Comparison of ENCODE assay signal across 8 mouse cellular contexts in genomic region chr16:91868943-91869911, GRCm38 (mm10).
A peak's percentile ranks its signal among the peaks of the same experiment; 100 is the strongest.
DNase-seq lines count a peak whose midpoint lies in the region; ATAC-seq and TF ChIP-seq lines count a peak whose summit lies in the region.

No protein-coding gene starts in this region.

- H3K36me3 ChIP-seq in kidney, postnatal 0 days (ENCODE audit: insufficient read depth, low read length): peaks cover 26% of the 10 kb centered on the region
- H3K36me3 ChIP-seq in kidney, embryonic 14.5 days (ENCODE audit: control insufficient read depth, insufficient read depth, low read length): peaks cover 39% of the 10 kb centered on the region
- H3K36me3 ChIP-seq in MEL (ENCODE audit: control insufficient read depth in 1 of 2, insufficient read depth in 2 of 2, low read length in 2 of 2): peaks cover 0 to 25% of the 10 kb centered on the region in 2 experiments; a peak in 2 of 4 replicates
- H3K36me3 ChIP-seq in intestine, embryonic 15.5 days: no peaks in the 10 kb centered on the region

- peak; percentile 48 to 64; a peak in 2 of 4 replicates for TF ChIP-seq EP300 in MEL (IDR thresholded peaks at IDR 0.05; ENCODE audit: low read depth in 1 of 2, low read length in 2 of 2)

- H3K9me3 ChIP-seq in kidney, postnatal 0 days (replicated peaks; ENCODE audit: low read length): no peaks in the 10 kb centered on the region
- no peaks in the 10 kb centered on the region for H3K9me3 ChIP-seq in kidney, embryonic 14.5 days (ENCODE audit: control insufficient read depth, low read length)
- H3K9me3 ChIP-seq in MEL (replicated peaks; ENCODE audit: insufficient read depth, low read length): no peaks in the 10 kb centered on the region
- no peaks in the 10 kb centered on the region for H3K9me3 ChIP-seq in intestine, embryonic 15.5 days

- peak; percentile 3 to 58; a peak in 1 of 4 replicates for TF ChIP-seq POLR2A in MEL (IDR thresholded peaks at IDR 0.05; ENCODE audit: control insufficient read depth in 1 of 2, insufficient read depth in 1 of 2, low read depth in 1 of 2, low read length in 2 of 2, poor library complexity in 1 of 2)

- H3K4me1 ChIP-seq in kidney, postnatal 0 days (replicated peaks; ENCODE audit: insufficient read depth, low read length): no peaks in the 10 kb centered on the region
- H3K4me1 ChIP-seq in kidney, embryonic 14.5 days (ENCODE audit: control insufficient read depth, insufficient read depth, low read length): no peaks in the 10 kb centered on the region
- peaks cover 18 to 39% of the 10 kb centered on the region in 2 experiments for H3K4me1 ChIP-seq in MEL (ENCODE audit: control insufficient read depth in 1 of 2, insufficient read depth in 2 of 2, low read length in 2 of 2)
- H3K4me1 ChIP-seq in intestine, embryonic 15.5 days (replicated peaks): peaks cover 4% of the 10 kb centered on the region; the same call in 1 of the 2 replicates

- H3K4me3 ChIP-seq in kidney, postnatal 0 days (replicated peaks; ENCODE audit: low read depth, low read length): no peak overlapping the region
- no peak overlapping the region for H3K4me3 ChIP-seq in kidney, embryonic 14.5 days (ENCODE audit: low read length)
- H3K4me3 ChIP-seq in MEL (ENCODE audit: control insufficient read depth in 1 of 2, insufficient read depth in 1 of 2, low read depth in 2 of 2, low read length in 2 of 2): peak overlapping the region; percentile 63 to 73
- H3K4me3 ChIP-seq in intestine, embryonic 15.5 days (replicated peaks): no peak overlapping the region

- H3K27ac ChIP-seq in kidney, postnatal 0 days: no peak overlapping the region
- H3K27ac ChIP-seq in kidney, embryonic 14.5 days (ENCODE audit: low read depth, low read length): no peak overlapping the region
- peak overlapping the region; percentile 98 for H3K27ac ChIP-seq in MEL (ENCODE audit: control insufficient read depth, low read depth, low read length)
- no peak overlapping the region for H3K27ac ChIP-seq in intestine, embryonic 15.5 days

- no peak for TF ChIP-seq RAD21 in MEL (IDR thresholded peaks at IDR 0.05; ENCODE audit: low read depth, low read length)

- H3K79me2 ChIP-seq in MEL (ENCODE audit: control insufficient read depth, insufficient read depth, low read length, poor library complexity): peaks cover 4% of the 10 kb centered on the region; the same call in 1 of the 2 replicates

- H3K9ac ChIP-seq in kidney, postnatal 0 days (ENCODE audit: low read depth, low read length): no peak overlapping the region
- no peak overlapping the region for H3K9ac ChIP-seq in kidney, embryonic 14.5 days (ENCODE audit: low read depth, low read length)
- H3K9ac ChIP-seq in MEL (ENCODE audit: control insufficient read depth, low read depth, low read length, poor library complexity, severe bottlenecking): peak overlapping the region; percentile 74
- H3K9ac ChIP-seq in intestine, embryonic 15.5 days: no peak overlapping the region

- no peak for ATAC-seq in kidney, postnatal 0 days (replicated peaks; ENCODE audit: low FRiP score, low read depth)
- no peak for ATAC-seq in kidney, embryonic 14.5 days (ENCODE audit: low FRiP score, low TSS enrichment)
- peak; percentile 88 for ATAC-seq in neutrophil, adult 5-6 weeks (ENCODE audit: extremely low read depth, insufficient number of reproducible peaks, low FRiP score, poor library complexity, severe bottlenecking)
- ATAC-seq in intestine, embryonic 15.5 days: no peak

- TF ChIP-seq CTCF in kidney, postnatal 0 days (IDR thresholded peaks at IDR 0.05; ENCODE audit: low read depth): no peak
- no peak for TF ChIP-seq CTCF in MEL (IDR thresholded peaks at IDR 0.05 in 2 of 3, conservative IDR thresholded peaks at IDR 0.05 in 1 of 3; ENCODE audit: control insufficient read depth in 1 of 3, insufficient read depth in 1 of 3, low read depth in 2 of 3, low read length in 3 of 3, poor library complexity in 1 of 3, severe bottlenecking in 1 of 3)

- H3K27me3 ChIP-seq in kidney, postnatal 0 days (ENCODE audit: insufficient read depth, low read length): no peaks in the 10 kb centered on the region
- H3K27me3 ChIP-seq in kidney, embryonic 14.5 days (ENCODE audit: control insufficient read depth, insufficient read depth, low read length): no peaks in the 10 kb centered on the region
- no peaks in the 10 kb centered on the region for H3K27me3 ChIP-seq in MEL (ENCODE audit: control insufficient read depth in 1 of 2, insufficient read depth in 2 of 2, low read length in 2 of 2)
- H3K27me3 ChIP-seq in intestine, embryonic 15.5 days (replicated peaks): no peaks in the 10 kb centered on the region

- H3K4me2 ChIP-seq in kidney, postnatal 0 days (ENCODE audit: low read length): no peak overlapping the region
- no peak overlapping the region for H3K4me2 ChIP-seq in kidney, embryonic 14.5 days (replicated peaks; ENCODE audit: low read depth, low read length)
- H3K4me2 ChIP-seq in intestine, embryonic 15.5 days (replicated peaks): no peak overlapping the region

- peak; percentile 22 for DNase-seq in kidney, postnatal 0 days (ENCODE audit: low spot score)
- DNase-seq in MEL (ENCODE audit: low read depth, low spot score): peak; percentile 94
- DNase-seq in cerebellum, adult 9-10 months: peak; percentile 84
- peak; percentile 42 to 48 for DNase-seq in kidney, postnatal 4 days
- DNase-seq in right cerebral cortex, adult 18-20 months: no peak

- WGBS in kidney, postnatal 0 days: 86% methylated on average over 28 of the region's 28 CpGs
- 92% methylated on average over 28 of the region's 28 CpGs for WGBS in kidney, embryonic 14.5 days
- WGBS in intestine, embryonic 15.5 days: 83% methylated on average over 28 of the region's 28 CpGs

TF ChIP-seq in MEL, 35 proteins besides CTCF, POLR2A, EP300 and RAD21:
- peak; percentile 95 for TF ChIP-seq ETS1 (IDR thresholded peaks at IDR 0.05; ENCODE audit: low read depth, low read length)
- TF ChIP-seq MAX (IDR thresholded peaks at IDR 0.05; ENCODE audit: low read length): peak; percentile 12; the same call in 1 of the 2 replicates
- no peak for TF ChIP-seq E2F4 (IDR thresholded peaks at IDR 0.05; ENCODE audit: borderline replicate concordance, low read depth, low read length)
- TF ChIP-seq GATA1 (IDR thresholded peaks at IDR 0.05; ENCODE audit: low read depth, low read length): peak; percentile 44
- TF ChIP-seq ELF1 (IDR thresholded peaks at IDR 0.05; ENCODE audit: low read depth, low read length): no peak; the same call in 1 of the 2 replicates
- TF ChIP-seq TBP (IDR thresholded peaks at IDR 0.05; ENCODE audit: low read depth, low read length): peak; percentile 79
- TF ChIP-seq MYC (IDR thresholded peaks at IDR 0.05; ENCODE audit: low read depth, low read length): peak; percentile 51; the same call in 1 of the 2 replicates
- TF ChIP-seq TCF12 (IDR thresholded peaks at IDR 0.05; ENCODE audit: low read depth, low read length): peak; percentile 60
- no peak for TF ChIP-seq UBTF (IDR thresholded peaks at IDR 0.05; ENCODE audit: borderline replicate concordance, insufficient read depth, low read depth, low read length)
- TF ChIP-seq POLR2AphosphoS2 (IDR thresholded peaks at IDR 0.05; ENCODE audit: low read length): no peak
- TF ChIP-seq ZKSCAN1 (IDR thresholded peaks at IDR 0.05; ENCODE audit: low read depth, low read length): no peak
- TF ChIP-seq MAZ (IDR thresholded peaks at IDR 0.05; ENCODE audit: low read depth, low read length): peak; percentile 15; the same call in 1 of the 2 replicates
- TF ChIP-seq NRF1 (IDR thresholded peaks at IDR 0.05; ENCODE audit: insufficient read depth, low read depth, low read length, poor library complexity, severe bottlenecking): peak; percentile 74
- TF ChIP-seq GABPA (IDR thresholded peaks at IDR 0.05; ENCODE audit: low read depth, low read length): no peak
- peak; percentile 10; the same call in 1 of the 2 replicates for TF ChIP-seq BHLHE40 (IDR thresholded peaks at IDR 0.05; ENCODE audit: borderline replicate concordance, low read depth, low read length)
- no peak for TF ChIP-seq ZC3H11A (IDR thresholded peaks at IDR 0.05; ENCODE audit: low read depth, low read length)
- TF ChIP-seq MXI1 (IDR thresholded peaks at IDR 0.05; ENCODE audit: low read depth, low read length): no peak; the same call in 1 of the 2 replicates
- peak; percentile 57 for TF ChIP-seq TAL1 (IDR thresholded peaks at IDR 0.05; ENCODE audit: low read length)
- peak; percentile 34; the same call in 1 of the 2 replicates for TF ChIP-seq HCFC1 (IDR thresholded peaks at IDR 0.05; ENCODE audit: low read depth, low read length)
- TF ChIP-seq SIN3A (IDR thresholded peaks at IDR 0.05; ENCODE audit: low read length): 0 out of 2 replicates have a peak, but pooled peaks have one; percentile 5
- peak; percentile 42; the same call in 1 of the 2 replicates for TF ChIP-seq CHD1 (IDR thresholded peaks at IDR 0.05; ENCODE audit: low read depth, low read length)
- 0 out of 4 replicates have a peak, but pooled peaks of 1 of the 2 experiments have one; percentile 29 for TF ChIP-seq USF2 (IDR thresholded peaks at IDR 0.05; ENCODE audit: borderline replicate concordance in 1 of 2, insufficient read depth in 1 of 2, low read depth in 1 of 2, low read length in 2 of 2)
- peak; percentile 68 for TF ChIP-seq USF1 (IDR thresholded peaks at IDR 0.05; ENCODE audit: low read depth, low read length)
- TF ChIP-seq NELFE (IDR thresholded peaks at IDR 0.05; ENCODE audit: low read depth, low read length): peak; percentile 61; the same call in 1 of the 2 replicates
- no peak for TF ChIP-seq MEF2A (IDR thresholded peaks at IDR 0.05; ENCODE audit: extremely low read depth, insufficient replicate concordance, low read depth, low read length, poor library complexity, severe bottlenecking)
- no peak; the same call in 1 of the 2 replicates for TF ChIP-seq SMC3 (IDR thresholded peaks at IDR 0.05; ENCODE audit: low read depth, low read length)
- TF ChIP-seq POLR2AphosphoS5 (IDR thresholded peaks at IDR 0.05; ENCODE audit: borderline replicate concordance, low read depth, low read length): no peak
- TF ChIP-seq ZMIZ1 (IDR thresholded peaks at IDR 0.05; ENCODE audit: low read depth, low read length): no peak; the same call in 1 of the 2 replicates
- TF ChIP-seq ZNF384 (IDR thresholded peaks at IDR 0.05; ENCODE audit: low read depth, low read length): no peak
- TF ChIP-seq KAT2A (conservative IDR thresholded peaks at IDR 0.05; ENCODE audit: low read depth, low read length): no peak

Comparison
In these comparisons a context has a peak if more than half of its experiments do, and no peak if none do; other contexts are left out.
1. H3K4me3 ChIP-seq: peak in MEL (2 of 2); none in kidney, postnatal 0 days (single experiment), kidney, embryonic 14.5 days (single experiment) and intestine, embryonic 15.5 days (single experiment).